Mouse (Mus musculus) lung, adult 2 months (tissue): Measurements from ENCODE around the gene Pabpn1.

Experiments used
- CTCF ChIP-seq: fragments of 200-500 bp; IDR thresholded peaks from 2 replicates; pipeline ENCODE4 v1.5.1; 2011; ENCODE audit warnings: mild to moderate bottlenecking, low read length, control low read depth; ENCODE audit not compliant: insufficient read depth
- POLR2A ChIP-seq: fragments of 200-500 bp; IDR thresholded peaks from 2 replicates; pipeline ENCODE4 v1.6.1; 2011; ENCODE audit warnings: low read depth, mild to moderate bottlenecking, control low read depth, low read length, borderline replicate concordance; ENCODE audit errors: extremely low read depth

- TF ChIP-seq CTCF, result no peak
- no peak for TF ChIP-seq POLR2A
Measured at GRCm38 (mm10) chr14:54865626-54866025, 26.7 kb upstream of the Pabpn1 start.
